Mouse (Mus musculus) embryonic fibroblast, embryonic 13.5 days (primary cell): ENCODE results near the gene Rasgef1b. TPM values are rescaled to one million over a fixed set of nuclear protein-coding genes. Genes with fewer than 3 reads are reported as not detected.

Experiments used
- H3K27ac ChIP-seq: 2 replicates; pipeline ENCODE4 v1.5.1; 2012; ENCODE audit warnings: low read length, control low read depth, inconsistent platforms; ENCODE audit not compliant: insufficient read depth
- H3K4me1 ChIP-seq: 2 replicates; pipeline ENCODE4 v1.6.1; 2011; ENCODE audit warnings: low read length; ENCODE audit not compliant: control insufficient read depth, insufficient read depth
- H3K4me3 ChIP-seq: 2 replicates; pipeline ENCODE4 v1.5.1; 2011; ENCODE audit warnings: mild to moderate bottlenecking, control low read depth, low read length; ENCODE audit not compliant: insufficient read depth
- CTCF ChIP-seq: IDR thresholded peaks from 2 replicates; pipeline ENCODE4 v1.5.1; 2011; ENCODE audit warnings: mild to moderate bottlenecking, control low read depth, low read length, moderate library complexity, borderline replicate concordance; ENCODE audit not compliant: insufficient read depth
- POLR2A ChIP-seq: IDR thresholded peaks from 2 replicates; pipeline ENCODE4 v1.6.1; 2011; ENCODE audit warnings: low read depth, mild to moderate bottlenecking, control low read depth, low read length, moderate library complexity
- polyA plus RNA-seq: library from polyadenylated mRNA; stranded (reverse); fragments of >200 nt; gene quantifications from 2 replicates; pipeline ENCODE4 v1.2.4, GENCODE M21; 2011; ENCODE audit warnings: low read depth; ENCODE audit not compliant: missing spikeins, insufficient read length

The Rasgef1b gene
- polyA plus RNA-seq, 1 experiment, result 2.1 TPM

DNA sequence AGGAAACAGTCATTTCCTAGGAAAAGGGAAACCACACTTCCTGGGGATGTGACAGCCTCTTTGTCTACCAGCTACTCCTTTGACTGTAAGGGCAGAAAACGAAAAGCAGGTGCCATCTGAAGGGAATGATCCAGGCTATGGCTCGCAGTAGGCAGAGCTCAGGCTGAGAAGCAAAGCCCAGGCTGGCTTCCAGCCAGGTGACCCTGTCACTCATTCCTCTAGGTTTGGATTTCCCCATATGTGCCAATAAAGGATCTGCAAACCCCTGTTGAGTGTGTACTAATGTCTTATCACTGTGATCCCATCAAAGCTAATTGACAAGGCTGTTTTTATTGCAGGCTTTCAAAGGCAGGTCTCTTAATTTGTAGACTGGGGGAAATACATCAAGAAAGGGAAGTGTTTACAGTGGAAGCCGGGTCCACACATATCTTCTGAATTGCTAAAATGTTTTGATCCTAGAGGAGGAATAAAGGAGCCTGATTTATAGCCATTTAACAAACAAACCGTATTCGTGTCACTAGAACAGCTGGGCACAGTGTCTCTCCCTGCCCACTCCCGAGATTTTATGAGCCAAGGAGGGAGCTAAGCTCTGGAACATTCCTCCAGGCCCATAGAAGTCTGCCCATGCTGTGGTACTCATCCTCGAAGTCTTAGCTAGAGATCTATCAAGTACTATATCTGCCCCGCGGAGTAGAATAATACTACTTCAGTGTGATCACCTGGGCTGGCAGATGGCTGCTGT is 449.7 kb downstream of the Rasgef1b start:
- Histone ChIP-seq H3K4me1 (no peaks in the 10 kb centered on the region), H3K27ac (no peak overlapping the region), H3K4me3 (no peak overlapping the region)
- TF ChIP-seq CTCF (no peak), POLR2A (no peak)

DNA sequence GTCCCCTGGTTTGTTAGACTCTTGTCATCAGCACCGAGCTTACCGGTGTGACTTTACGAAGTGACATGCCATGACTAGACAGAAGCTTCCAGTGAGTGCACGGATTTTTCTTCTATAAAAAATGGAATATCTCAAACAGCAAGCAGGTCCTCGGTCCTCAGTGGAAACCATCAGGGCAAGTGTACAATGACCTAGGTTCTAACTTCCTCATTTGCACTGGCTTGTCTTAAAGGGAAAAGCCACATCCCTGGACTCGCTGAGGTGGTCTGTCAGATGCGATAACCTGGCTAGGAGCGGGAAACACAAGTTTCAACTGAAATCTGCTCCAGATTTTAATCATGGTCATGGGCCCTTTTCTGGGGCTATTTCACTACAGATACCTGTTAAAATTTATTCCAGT is 450.5 kb downstream of the Rasgef1b start:
- no peak for TF ChIP-seq CTCF
- no peak for TF ChIP-seq POLR2A
- no peak overlapping the region for H3K27ac ChIP-seq
- no peaks in the 10 kb centered on the region for H3K4me1 ChIP-seq

DNA sequence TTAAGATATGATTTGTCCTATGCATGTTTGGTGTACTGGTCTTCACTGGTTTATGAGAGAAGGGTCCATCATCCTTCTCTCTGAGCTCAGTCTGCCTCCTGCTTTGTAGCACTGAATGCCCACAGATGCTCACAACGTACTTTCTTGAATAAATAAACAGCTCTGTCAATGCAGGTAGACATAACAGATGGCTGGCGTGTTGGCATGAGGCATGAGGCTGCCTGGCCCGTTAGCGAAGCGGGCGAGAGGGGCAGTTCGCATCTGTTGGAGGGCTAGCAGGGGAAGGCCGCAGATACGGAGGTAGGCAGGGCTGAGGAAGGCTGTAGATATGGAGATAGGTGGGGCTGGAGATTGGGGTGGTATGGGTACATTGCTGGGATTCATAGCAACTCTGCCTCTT is 451.3 kb downstream of the Rasgef1b start:
- no peaks in the 10 kb centered on the region for H3K4me1 ChIP-seq
- H3K27ac ChIP-seq, result no peak overlapping the region
- no peak for TF ChIP-seq POLR2A
- no peak for TF ChIP-seq CTCF
- no peak overlapping the region for H3K4me3 ChIP-seq

More for the DNA sequence above, 450.5 kb downstream of the Rasgef1b start:
- H3K4me3 ChIP-seq, result no peak overlapping the region

DNA sequence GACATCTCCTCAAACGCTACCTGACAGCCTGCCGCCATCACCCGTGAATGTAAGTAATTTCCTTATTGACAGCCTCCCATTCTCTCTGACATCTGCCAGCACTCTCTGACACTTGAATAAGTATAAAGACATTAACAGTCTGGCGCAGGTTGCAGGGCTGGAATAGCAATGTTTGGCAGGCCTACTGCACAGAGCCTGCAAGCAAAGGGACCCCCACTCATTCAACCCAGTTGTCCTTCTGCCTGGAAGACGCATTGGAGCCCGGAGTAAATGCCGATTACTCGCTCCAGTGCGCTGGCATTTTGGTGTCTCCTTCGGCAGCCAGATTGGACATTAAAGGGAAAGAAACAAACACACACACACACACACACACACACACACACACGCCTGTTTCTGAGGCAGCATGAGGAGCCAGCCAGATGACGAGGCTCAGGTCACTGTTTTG is 454.7 kb downstream of the Rasgef1b start:
- H3K4me1 ChIP-seq, result peaks cover 6% of the 10 kb centered on the region; the same call in 1 of the 2 replicates
- TF ChIP-seq POLR2A (no peak), CTCF (no peak)

DNA sequence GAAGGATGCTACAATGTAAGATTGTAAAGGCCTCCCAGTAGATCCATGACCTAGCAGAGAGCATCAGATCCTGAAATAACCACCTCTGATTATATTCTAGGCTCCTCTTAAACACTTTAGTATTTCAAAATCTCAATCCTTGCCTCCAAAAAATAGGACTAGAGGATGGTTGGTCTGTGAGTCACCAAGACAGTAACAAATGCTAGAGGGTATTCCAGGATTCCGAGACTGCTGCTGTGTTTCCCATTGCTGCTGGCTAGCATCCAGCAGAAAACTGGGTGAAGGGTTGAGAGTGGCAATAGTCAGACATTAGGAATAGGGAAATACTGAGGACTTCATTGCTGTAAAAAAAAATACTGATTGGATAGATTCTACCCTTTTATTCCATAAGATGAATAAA is 457.3 kb downstream of the Rasgef1b start:
- TF ChIP-seq POLR2A (no peak), CTCF (no peak)
- Histone ChIP-seq H3K4me3 (no peak overlapping the region), H3K4me1 (peaks cover 6% of the 10 kb centered on the region; the same call in 1 of the 2 replicates), H3K27ac (no peak overlapping the region)

More for the DNA sequence above, 454.7 kb downstream of the Rasgef1b start:
- no peak overlapping the region for H3K4me3 ChIP-seq
- H3K27ac ChIP-seq, result no peak overlapping the region

DNA sequence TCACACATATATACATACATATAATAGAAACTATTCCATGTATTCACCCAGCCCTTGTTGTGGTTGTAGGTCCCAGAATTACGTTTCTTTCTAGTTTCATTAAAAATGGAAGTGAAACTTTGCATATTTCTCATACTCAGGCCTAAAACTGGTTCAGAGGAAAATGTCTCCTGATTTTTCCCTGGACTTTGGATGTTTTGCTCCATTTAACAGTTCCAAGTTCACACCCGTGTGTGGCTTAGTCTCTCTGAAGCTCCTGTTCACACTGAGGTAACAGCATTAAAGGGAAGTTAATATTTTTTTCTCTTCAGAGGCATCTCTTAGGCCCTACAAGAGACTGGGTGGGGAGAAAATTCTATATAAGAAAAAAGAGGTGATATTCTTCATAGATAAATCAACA is 459.7 kb downstream of the Rasgef1b start:
- no peak overlapping the region for H3K4me3 ChIP-seq
- TF ChIP-seq CTCF, result no peak
- TF ChIP-seq POLR2A, result no peak
- H3K27ac ChIP-seq, result no peak overlapping the region
- peaks cover 6% of the 10 kb centered on the region; the same call in 1 of the 2 replicates for H3K4me1 ChIP-seq

DNA sequence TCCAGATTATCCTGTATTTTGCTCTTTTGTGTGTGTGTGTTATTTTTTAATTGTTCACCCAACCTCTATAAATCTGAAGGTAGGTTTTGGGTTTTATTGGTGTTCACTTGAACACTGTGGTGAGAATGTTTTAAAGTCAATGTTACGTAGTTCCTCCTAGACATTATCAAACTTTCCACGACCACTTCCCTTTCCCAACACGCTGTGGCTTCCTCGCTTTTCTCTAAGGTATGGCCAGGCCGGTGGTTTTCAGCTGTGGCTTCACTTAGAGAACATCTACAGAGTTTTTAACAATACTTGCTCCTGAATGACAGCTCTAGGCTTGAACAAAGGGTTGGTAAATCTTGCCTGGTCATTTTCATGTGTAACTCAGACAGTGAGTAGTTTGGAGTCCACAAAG is 461.5 kb downstream of the Rasgef1b start:
- no peak overlapping the region for H3K27ac ChIP-seq
- H3K4me1 ChIP-seq, result peaks cover 6% of the 10 kb centered on the region; the same call in 1 of the 2 replicates
- no peak overlapping the region for H3K4me3 ChIP-seq
- no peak for TF ChIP-seq CTCF
- TF ChIP-seq POLR2A, result no peak

DNA sequence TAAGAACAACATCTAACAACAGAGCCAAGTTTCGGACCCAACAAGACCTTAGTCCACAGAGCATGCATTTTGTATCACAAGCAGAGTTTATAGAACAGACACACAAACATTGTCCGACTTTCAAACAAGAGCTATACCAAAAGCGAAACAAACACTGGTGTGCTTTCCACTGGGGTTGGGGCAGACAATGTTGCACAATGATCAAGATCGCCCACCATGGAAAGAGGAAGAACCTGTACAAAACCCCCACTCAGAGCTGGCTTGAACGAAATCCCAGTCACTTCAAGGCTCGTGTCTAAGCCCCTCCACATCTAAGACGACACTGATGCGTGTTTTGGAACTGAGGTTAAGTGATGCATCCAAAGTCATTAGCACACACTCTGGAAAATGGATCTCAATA is 462.6 kb downstream of the Rasgef1b start:
- H3K4me1 ChIP-seq, result no peaks in the 10 kb centered on the region
- no peak overlapping the region for H3K27ac ChIP-seq
- TF ChIP-seq POLR2A (no peak), CTCF (no peak)
- no peak overlapping the region for H3K4me3 ChIP-seq

DNA sequence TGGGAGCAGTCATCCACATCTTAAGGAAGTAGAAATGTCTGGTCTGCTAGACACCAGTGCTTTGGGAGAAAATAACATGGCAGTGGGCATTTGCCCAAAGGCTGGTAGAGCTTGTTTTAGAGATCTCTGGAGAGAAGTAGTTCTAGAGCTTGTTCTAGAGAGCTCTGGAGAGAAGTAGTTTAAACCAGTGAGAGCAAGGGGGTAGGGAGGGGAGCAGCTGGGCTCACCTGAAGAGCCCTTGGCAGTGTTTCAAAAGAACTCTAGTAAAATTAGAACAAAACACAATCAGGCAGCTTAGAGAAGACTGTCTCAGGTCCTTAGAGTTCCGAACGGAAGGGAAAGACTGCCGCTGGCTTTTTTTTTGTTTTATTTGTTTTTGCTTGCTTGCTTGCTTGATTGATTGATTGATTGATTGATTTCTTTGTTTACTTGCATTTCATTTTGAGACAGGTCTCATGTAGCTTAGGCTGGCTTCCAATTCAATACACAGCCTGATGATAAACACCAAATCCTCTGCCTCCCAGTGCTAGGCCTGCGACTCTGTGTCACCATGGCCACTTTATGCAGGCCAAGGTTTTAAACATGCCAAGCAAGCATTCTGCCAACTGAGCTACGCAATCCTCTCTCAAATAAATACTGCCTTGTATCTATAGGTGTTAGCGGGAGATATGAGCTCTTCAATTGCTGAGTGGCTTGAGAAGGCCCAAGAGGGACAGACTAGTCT is 466.5 kb downstream of the Rasgef1b start:
- Histone ChIP-seq H3K4me1 (no peaks in the 10 kb centered on the region), H3K4me3 (no peak overlapping the region), H3K27ac (no peak overlapping the region)
- TF ChIP-seq POLR2A, result no peak
- TF ChIP-seq CTCF, result no peak
